Mouse (Mus musculus) erythroblast, adult 5-6 weeks (primary cell): Measurements from ENCODE around the gene Eif4a1. TPM values are rescaled to one million over a fixed set of nuclear protein-coding genes. Genes with fewer than 3 reads are reported as not detected.
"Not testable (repeated sequence)": the region's sequence is repeated elsewhere in the genome, so short reads cannot be mapped to it uniquely, and the experiment has no call there.

Experiments used
- ATAC-seq: replicated peaks from 2 replicates; pipeline ENCODE4 v1.8.0; 2016; ENCODE audit warnings: moderate number of reproducible peaks, mild to moderate bottlenecking, moderate TSS enrichment, inconsistent platforms; ENCODE audit not compliant: poor library complexity, low FRiP score, severe bottlenecking
- total RNA-seq, 2 experiments: library from RNA; stranded (forward) in 1 of 2; stranded (reverse) in 1 of 2; fragments of 150-400 nt in 1 of 2; fragments of 200-764, 138-1000 nt in 1 of 2; gene quantifications; 2 replicates each; pipeline versions ENCODE4 v1.2.3 to v1.2.4; 2015 to 2017; ENCODE audit warnings: low replicate concordance in 2 of 2

Eif4a1 gene
- total RNA-seq, 2 experiments from 2014 or later = 163 to 204 TPM

DNA sequence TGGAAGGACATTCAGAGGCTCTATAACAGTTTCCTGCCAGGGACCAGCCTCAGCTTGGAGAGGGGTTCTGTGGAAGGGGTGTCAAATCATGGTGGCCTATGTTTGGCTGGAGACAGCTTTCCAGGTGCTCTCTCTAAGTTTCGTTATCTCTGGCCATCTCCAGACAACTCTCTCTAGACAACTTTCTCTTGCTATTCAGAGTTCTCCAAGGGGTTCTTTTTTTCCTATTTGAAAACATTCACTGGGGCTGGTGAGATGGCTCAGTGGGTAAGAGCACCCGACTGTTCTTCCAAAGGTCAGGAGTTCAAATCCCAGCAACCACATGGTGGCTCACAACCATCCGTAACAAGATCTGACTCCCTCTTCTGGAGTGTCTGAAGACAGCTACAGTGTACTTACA lies 31.2 kb upstream of the Eif4a1 start:
- ATAC-seq = not testable (repeated sequence)

DNA sequence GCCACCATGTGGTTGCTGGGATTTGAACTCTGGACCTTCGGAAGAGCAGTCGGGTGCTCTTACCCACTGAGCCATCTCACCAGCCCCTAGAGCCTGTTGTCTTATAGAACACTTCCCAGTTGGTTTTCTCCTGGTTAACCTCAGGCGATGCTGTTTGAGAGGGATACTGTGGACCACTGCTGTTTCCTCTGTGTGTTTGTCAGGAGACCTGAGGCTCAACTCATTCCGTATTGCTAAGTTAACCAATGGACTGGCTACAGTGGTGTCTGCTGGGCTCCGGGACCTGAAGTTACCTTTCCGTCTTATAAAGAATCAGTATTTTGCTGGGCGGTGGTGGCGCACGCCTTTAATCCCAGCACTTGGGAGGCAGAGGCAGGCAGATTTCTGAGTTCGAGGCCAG lies 30.7 kb upstream of the Eif4a1 start:
- not testable (repeated sequence) for ATAC-seq

DNA sequence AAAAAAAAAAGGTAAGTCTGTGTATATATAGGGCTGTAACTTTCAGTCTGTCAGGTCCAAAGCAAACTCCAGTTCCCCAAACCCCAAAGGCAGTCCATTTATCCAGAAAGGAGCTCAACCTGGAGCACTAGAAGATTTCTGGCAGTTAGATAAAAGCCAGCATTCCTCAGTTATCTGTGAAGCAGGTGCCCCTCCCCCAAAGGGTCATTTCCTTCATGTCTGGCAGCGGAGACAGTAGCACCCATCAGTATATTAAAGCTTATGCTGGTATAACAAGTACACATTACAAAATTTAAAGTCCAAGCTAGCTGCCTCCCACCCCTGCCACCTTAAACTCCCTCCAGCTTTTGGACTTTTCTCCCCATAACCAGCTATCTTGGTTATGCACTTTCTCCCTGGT lies 27.4 kb upstream of the Eif4a1 start:
- no peak for ATAC-seq

DNA sequence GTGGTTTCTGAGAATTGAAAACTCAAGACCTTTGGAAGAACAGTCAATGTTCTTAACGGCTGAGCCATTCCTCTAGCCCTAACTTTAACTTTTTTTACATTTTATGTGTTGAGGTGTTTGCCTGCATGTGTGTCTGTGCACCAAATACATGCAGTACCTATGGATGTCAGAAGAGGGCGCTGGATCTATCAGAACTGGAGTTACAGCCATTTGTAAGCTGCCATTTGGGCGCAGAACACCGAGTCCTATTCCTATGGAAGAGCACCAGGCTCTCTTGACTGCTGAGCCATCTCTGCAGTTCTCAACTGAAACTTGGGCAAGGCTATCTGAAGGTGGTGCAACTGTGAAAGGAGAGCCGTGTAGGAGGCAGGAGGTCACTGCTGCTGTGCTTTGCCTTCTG lies 26.4 kb upstream of the Eif4a1 start:
- ATAC-seq = peak; percentile 41; the same call in 1 of the 2 replicates

DNA sequence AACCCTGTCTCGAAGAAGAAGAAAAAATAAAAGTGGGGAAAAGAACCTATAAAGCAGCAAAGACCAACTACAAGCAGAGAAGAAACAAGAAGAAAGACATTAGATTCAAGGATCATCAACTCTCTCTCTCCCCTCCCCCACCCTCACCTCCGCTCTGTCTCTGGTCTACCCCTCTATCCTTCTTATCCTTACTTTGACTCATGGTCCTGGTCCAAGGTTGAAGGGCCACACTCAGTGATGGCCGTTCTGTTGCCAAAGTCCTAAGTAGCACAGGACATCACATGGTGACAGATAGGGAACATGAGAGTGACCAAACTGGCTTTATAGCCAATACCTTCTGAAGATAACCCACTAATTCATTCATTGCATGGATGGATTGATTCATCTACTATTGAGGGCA lies 25.2 kb upstream of the Eif4a1 start:
- ATAC-seq = no peak

DNA sequence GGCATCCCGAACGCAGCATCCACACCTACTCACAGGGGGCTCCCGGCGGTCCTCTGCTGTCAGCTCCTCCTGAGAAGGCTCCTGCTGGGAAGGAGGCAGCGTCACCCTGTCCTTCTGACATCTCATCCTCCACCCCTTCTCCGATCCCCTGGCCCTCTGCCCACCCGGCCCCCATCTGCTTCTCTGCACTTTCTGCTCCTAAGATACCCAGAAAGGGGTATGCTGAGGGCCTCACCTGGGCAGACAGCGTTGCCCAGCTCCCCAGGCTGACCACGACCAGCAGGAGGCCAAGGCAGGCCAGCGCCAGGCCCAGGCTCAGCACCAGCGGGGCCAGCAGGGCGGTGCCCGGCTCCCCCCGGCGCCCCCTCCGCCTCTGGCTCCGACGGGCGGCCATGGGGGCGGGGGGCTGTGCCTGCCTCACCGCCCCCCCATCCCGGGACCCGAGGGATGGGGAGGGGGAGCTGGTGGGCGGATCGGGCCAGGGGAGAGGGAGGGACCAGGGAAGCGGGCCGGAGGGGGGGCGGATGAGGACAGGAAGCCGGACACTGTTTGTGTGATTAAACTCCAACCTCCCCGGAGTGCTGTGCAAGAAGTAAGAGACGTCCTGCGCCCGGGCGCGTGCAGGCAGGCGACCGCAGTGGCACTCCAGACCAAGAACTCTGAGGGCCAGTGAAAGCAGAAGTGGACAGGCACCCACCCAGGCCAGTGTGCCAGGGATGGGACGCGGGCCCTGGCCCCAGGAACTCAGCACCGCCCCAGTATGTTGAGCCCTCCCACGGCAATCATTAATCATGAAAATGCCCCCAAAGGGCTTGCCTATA lies 23.3 kb upstream of the Eif4a1 start, which contains the start of the genes Tnfsf12 and Tnfsfm13:
Gene Tnfsf12 (minus strand): TSS at position 489 of the 821 bp plus-strand sequence.
Gene Tnfsfm13 (minus strand): TSS at position 738 of the 821 bp plus-strand sequence.
- no peak for ATAC-seq

DNA sequence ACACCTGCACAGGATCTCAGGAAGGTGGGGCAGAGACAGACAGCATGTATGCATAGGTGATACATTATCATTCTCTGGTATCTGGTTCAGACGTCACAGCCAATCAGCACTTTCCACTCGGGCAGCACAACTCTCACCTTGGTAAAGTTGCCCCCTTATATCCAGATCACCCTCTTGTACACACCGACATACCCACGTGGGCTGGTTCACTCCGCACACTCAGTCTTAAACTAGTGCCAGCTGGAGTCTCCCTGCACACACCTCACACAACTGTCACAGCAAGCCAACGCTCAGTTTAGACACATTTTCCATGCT lies 22.8 kb upstream of the Eif4a1 start:
- no peak for ATAC-seq

DNA sequence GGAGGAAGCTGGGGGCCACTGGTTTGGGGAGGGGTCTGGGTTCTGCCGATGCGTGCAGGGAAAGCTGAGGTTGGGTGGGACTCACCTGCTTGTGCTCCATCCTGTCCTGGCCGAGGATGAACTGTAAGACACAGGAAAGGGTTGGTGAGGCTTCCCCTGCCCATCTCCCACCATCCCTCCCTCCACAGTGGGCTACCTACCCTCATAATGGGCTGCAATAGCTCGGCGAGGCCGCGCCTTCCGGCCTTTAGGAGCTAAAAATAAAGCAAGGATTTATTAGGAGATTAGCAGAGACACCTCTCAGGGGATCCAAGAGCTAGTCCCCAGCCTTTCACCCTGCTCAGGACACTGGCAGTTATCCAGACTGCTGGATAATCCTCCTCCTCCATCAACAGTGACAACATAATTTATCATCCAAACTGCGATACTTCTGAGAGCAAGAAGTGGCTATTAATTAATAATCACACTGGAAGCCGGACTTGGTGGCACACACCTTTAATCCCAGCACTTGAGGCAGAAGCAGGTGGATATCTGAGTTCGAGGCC lies 21.3 kb upstream of the Eif4a1 start:
- ATAC-seq = no peak

DNA sequence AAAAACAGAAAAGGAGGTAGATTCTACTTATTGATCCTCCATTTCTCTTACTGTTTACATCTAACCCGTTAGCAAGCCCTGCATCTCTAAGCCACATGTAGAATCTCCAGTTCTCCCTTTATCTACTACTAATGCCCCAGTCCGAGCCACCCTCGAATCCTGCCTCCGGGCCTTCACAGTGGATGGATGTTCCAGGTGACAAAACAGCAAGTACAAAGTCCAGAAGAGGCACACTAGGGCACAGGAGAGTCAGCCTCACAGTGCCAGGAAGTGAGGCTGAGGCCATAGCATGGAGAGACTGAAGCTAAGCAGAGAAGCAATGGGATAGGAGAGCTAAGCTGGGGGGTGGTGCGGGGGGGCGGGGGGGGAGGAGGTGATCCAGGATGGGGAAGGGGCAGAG lies 20.6 kb upstream of the Eif4a1 start:
- ATAC-seq = no peak

DNA sequence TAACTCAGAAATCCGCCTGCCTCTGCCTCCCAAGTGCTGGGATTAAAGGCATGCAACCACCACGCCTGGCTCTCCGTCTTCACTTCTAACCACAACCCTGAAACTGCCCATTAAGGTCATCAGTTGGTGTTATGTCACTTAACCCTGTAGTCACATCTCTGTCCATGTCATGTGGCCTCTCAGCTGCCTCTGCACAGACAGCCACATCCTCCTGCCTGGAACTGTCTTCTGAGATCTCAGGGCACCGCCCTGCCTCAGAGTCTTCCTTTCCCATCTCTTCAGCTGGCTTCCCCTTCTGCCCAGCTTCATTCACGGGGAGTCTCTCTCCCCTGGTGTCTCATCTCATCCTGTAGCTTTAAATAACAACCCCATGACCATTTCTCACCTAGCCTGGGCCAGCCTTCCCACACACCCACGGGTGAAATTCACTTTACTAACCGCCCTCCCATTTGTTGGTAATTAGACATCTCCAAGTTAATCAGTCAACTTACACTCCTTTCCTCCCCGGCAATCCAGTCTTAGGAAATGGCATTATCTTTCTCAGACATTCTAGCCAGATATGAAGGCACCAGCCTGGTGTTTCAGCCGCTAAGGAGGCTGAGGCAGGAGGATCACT lies 20.1 kb upstream of the Eif4a1 start:
- no peak for ATAC-seq

DNA sequence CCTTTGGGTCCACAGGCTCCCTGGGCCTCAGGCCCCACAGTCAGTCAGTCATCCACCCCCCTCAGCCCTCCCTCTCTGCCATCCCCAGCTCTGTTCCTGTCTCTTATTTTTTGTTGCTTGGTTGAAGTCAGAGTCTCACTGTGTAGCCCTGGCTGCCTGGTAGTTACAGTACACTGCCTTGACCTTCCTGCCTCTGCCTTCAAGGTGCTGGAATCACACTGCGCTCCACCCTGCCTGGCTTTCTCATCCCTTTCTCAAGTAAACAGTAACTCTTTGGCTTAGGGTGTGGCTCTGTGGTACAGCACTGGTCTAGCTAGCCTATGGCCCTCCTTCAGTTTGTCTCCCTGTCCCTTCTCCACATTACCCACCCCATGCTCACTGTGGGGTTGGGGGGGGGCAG lies 17.7 kb upstream of the Eif4a1 start:
- ATAC-seq = no peak

DNA sequence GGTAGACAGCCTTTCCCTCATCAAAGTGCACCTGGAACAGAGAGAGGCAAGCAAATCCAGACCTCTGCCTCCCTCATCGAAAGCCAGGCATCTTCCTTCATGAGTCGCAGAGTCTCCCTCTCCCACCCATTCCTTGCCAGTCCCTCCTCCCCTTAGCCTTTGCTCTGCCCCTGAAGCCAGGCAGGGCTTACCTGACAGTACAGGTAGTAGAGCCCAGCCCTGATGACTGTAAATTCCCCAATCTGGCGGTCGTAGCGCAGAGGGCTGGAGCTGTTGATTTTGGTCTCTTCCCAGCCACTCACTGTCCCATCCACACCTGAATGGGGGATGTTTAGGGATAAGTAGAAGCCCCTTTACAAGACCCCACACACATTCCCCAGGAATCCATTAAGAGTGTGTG lies 14.8 kb upstream of the Eif4a1 start:
- ATAC-seq = no peak

DNA sequence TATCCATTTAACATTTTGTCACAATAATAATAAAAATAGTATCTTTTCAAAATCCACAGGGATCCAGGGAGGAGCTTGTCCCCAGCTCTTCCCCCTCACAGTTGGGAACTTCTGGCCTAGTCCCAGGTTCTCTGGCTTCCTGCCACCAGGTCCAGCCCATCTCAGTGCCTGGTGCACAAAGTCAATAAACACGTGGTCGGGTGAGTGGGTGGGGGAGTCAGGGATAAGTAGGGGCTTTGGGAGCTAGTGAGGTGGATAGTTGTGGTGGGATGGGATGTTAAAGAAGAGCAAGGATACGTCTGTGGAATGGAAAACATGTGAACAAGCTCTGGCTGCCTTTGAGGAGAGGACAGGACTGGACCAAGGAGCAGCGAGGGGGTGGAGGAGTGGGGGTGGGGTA lies 14.2 kb upstream of the Eif4a1 start:
- no peak for ATAC-seq

DNA sequence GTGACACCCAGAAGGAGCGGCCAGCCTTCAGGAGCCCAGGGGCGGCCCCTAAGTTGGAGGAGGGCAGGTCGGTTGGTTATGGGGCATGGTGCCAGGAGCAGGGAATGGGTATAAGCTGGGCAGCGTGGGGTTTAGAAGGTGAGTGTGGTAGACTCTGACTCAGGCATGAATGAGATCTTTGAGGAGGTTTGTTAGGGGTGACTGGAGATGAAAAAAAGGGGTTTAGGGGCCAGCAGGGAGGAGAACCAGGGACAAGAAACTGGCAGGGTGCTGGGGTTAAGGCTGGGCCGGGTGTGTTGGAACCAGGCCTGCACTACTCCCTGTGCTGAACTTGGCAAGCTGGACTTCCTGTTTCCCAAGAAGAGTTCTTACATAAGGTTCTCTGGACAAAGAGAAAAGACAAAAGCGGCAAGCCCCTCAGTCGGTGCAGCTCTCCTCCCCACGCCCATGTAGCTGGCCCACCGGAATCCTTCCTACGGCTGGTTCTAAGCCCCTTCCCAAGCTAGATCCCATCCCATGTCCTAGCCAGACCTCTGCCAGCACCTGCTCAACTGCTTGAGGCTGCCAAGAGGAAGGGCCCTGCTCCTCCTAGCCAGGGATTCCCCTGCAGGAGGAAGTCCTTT lies 13.4 kb upstream of the Eif4a1 start, which contains the start of gene Tnfsf13:
Gene Tnfsf13 (minus strand): TSS at position 259 of the 623 bp plus-strand sequence.
- no peak for ATAC-seq

DNA sequence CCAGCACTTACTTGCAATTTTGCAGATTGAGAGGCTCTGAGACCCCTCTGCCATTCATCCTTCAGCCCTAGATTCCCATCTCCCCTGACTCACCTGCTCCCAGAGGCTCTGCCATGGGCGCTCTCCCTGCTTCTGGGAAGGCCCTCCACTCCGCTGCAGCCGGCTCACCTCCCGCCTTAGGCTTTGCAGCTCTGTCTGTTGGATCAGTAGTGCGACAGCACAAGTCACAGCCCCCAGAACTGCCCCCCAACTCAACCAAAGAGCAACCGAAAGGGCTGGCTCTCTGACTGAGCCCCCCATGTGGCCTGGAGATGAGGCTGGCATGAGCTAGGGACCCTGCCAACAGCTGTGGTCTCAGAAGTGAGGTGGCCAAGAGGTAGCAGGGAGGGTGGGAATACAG lies 12.7 kb upstream of the Eif4a1 start:
- no peak for ATAC-seq

DNA sequence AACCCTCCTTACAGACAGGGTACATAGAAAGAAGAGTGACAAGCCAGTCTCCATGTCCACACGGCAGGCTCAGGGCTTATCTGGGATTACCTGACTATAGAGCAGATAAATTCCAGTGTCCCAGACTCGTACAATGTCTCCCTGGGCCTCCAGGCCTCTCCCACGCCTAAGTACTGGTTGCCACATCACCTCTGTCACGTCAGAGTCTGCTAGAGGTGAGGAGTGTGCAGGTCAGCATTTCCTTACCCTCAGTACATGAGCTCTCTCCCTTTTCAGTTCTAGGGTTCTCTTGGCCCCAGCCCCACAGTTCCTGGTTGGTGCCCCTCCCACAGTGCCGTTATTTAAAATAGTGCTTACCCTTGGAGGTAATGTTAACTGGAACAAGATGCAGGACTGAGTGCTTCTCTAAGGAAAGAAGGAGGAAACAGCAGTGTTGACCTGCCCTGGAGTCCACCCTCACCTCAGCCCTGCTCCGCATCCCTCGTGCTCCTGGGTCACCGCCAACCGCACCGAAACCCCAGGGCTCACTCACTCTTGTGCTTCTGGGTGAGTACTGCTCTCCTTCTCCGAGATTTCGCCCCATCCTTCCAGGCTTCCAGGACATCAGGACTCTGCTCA lies 12.0 kb upstream of the Eif4a1 start:
- ATAC-seq = no peak

DNA sequence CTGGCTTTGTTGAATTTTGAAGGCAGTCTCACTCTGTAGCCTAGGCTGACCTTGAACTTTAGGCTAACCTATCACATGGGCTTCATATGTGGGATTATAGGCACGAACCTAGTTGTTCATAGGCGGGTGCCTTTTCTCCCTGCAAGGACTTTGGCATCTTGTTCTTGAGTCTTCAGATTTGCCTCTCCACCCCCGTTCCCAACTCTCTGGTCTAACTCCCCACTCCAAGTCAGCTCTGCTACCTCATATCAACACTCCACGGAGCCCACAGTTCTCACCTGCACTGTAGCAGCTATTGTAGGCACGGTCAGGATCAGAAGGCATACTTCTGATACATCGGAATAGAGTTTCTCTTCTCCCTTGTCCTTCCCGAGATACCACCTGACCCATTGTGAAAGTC lies 11.4 kb upstream of the Eif4a1 start:
- no peak for ATAC-seq

DNA sequence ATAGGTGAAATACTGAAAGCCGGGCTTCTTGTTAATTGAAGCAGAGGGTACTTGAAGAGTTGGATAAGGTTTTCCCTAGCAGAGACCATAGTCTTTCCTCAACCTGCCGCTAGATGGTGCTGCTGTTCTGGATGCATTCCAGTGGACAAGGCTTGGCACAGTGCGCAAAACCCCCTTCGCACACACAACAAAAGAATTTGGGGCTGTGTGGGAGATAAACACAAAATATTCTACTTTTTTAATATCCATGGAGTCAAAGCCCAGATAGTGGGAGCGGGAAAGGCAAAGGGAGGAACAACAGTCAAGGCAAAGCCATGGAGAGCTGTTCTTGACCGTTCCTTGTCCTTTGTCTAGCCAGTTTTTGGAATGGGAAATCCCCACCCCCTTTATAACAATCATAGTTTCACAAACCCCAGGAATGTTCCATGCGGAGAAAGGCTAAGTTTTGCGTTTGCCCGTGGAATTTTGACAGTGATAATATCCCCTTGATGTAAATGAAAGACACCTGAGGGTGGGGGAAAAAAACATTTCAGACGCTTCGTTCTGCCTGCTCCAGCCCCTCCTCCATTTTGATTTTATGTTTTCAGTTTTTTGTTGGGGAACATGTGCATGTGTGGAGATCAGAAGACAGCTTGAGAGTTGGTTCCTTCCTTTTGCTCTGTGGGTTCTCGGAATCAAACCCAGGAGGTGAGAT lies 10.8 kb upstream of the Eif4a1 start:
- peak; percentile 74 for ATAC-seq

DNA sequence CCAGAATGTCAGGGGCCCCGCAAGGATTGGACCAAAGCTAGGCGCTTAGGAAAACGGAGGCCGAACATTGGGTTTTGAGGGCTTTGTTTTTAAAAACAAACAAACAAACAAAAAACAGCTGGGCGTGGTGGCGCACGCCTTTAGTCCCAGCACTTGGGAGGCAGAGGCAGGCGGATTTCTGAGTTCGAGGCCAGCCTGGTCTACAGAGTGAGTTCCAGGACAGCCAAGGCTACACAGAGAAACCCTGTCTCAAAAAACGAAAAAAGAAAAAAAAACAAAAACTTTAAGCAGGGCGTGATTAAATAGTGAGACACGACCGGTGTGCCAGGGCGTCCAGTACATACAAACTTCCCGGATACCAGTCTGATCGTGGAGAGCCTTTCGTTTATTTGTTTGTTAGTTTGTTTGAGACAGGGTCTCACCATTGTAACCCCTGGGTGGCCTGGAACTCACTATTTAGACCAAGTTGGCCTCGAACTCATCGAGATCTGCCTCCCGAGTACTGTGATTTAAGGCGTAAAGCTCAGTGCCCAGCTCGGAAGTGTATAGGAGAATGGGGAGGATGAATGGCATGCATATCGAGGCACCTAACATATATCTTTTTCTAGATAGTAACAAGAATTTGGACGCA lies 10.1 kb upstream of the Eif4a1 start:
- ATAC-seq = 0 out of 2 replicates have a peak, but pooled peaks have one; percentile 3
